Mouse (Mus musculus): ENCODE results near the gene Ddx55.

- TF ChIP-seq CTCF (IDR thresholded peaks at IDR 0.05; ENCODE audit: borderline replicate concordance, insufficient read depth, low read depth, low read length) (no peak), POLR2A (IDR thresholded peaks at IDR 0.05; ENCODE audit: borderline replicate concordance, insufficient read depth, low read length) (no peak)
These were observed 45.8 kb upstream of the Ddx55 start for GRCm38 (mm10) chr5:124506731-124507359.

Measured in cerebellum, adult 2 months (tissue).